Mouse (Mus musculus): Measurements from ENCODE around the gene Cnpy1.

DNA sequence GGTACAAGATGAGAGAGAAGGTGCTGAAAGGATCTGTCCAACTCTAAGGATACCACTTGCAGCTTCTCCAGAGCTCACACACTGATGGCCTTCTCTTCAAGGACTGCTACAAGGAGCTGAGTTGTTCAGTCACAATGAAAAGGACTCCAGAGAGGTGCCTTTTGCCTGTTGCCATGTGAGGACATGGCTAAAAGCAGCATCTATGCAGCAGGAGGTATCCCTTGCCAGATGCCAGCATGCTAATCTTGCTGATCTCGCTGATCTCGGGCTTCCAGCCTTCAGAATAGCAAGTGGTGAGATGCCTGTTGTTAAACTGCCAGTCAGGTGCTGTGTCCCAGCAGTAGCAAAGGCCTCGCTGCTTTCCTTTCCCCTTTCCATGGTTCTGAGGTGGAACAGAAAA, 43.5 kb upstream of the Cnpy1 start:
- no peak for TF ChIP-seq USF1 (IDR thresholded peaks at IDR 0.05; ENCODE audit: low read depth)
- no peak for TF ChIP-seq POLR2A (IDR thresholded peaks at IDR 0.05; ENCODE audit: insufficient read length, low read depth)
- no peak for TF ChIP-seq CEBPB (IDR thresholded peaks at IDR 0.05; ENCODE audit: insufficient read depth, poor library complexity, severe bottlenecking)
- no peak for TF ChIP-seq SRF (IDR thresholded peaks at IDR 0.05; ENCODE audit: control insufficient read depth, insufficient read length, low read depth)
- TF ChIP-seq MAX (IDR thresholded peaks at IDR 0.05; ENCODE audit: low read depth): no peak

Measured in myocyte (in vitro differentiated cells).